Mouse (Mus musculus) E14TG2a.4 (cell line): ENCODE measurements around the gene 9130019O22Rik.

ENCODE experiments used
- CTCF ChIP-seq: conservative IDR thresholded peaks from 2 replicates; pipeline ENCODE4 v1.5.1; 2014; ENCODE audit warnings: low read length
- NANOG ChIP-seq: IDR thresholded peaks from 2 replicates; pipeline ENCODE4 v1.6.1; 2014; ENCODE audit warnings: borderline replicate concordance, low read length, mixed read lengths

- no peak for TF ChIP-seq CTCF
- TF ChIP-seq NANOG = no peak
Measured at GRCm38 (mm10) chr7:127345092-127345491, 41.9 kb downstream of the 9130019O22Rik start.
